Mouse (Mus musculus): ENCODE data around the gene Prss35. TPM values are rescaled to one million over a fixed set of nuclear protein-coding genes. Genes with fewer than 3 reads are reported as not detected.
A peak's percentile ranks its signal among the peaks of the same experiment; 100 is the strongest.

Gene Prss35
- total RNA-seq (2021), result 1 to 10 TPM in 1 of 2 experiments, under 1 TPM in 1; 0.49 to 1.2 TPM
- long read RNA-seq, experiment 1, partial matches to known transcripts, result 0 of 1 reads
- long read RNA-seq, experiment 1, other reads (novel, unspliced or antisense), result 0 of 1 reads
- long read RNA-seq, experiment 2, partial matches to known transcripts, result 1 of 1 reads
- long read RNA-seq, experiment 2, other reads (novel, unspliced or antisense), result 0 of 1 reads

DNA sequence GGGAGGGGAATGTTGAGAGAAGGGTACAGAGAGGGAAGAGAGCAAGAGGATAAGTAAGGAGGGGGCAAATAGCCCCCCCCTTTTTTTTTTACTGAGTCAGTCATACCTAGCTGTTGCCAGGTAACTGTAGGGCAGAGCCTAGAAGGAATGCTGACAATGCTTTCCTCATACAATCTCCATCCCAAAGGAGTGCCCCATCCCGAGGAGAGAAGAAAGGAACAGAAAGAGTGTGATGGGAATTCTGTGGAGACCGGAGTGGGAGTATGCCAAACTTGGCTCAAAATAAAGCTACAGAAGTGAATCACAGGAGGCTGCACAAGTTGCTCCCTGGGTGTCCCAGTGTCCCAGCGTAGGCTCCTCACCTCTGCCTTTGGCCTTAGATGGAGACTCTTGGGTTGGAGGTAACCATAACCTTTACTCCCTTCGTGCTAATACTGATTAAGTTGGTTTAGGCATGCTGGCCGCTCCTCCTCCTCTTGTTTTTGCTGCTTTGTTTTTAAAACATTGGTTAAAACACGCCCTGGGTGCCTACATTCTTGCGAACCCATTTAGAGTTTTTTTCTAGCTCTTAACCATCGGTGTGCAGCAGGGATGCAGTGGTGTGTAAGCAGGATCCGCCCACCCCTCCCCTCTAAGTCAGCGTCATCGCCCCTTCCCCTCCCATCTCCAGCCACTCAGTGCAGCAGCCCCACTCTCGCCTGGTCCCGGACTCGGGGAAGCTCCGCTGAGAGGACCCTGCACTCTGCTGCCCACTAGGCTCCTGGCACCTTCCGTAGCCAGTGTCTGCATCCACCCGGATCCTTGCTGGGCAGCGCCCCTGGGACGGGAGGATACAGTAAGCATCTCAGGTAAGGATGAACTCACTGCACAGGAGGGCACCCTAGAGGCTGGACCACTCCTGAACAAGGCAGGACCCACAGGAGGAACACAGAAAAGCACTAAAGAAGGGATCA, at the start of gene Prss35:
TSS of gene Prss35 (plus strand) at position 691 of the 953 bp plus-strand sequence.
- peak in 1 of 2 experiments; percentile 14 for DNase-seq
- intact Hi-C loops (cut with DNase I), result loop anchor here (5.0 to 10.0 kb wide), 2 partner anchors 46 to 98 kb away; partner anchors contain the start of gene Me1

GRCm38 (mm10) chr9:86693935-86694334, 49.5 kb upstream of the Prss35 start:
- intact Hi-C loops (cut with DNase I), result no loop called here
- DNase-seq, result no peak

DNA sequence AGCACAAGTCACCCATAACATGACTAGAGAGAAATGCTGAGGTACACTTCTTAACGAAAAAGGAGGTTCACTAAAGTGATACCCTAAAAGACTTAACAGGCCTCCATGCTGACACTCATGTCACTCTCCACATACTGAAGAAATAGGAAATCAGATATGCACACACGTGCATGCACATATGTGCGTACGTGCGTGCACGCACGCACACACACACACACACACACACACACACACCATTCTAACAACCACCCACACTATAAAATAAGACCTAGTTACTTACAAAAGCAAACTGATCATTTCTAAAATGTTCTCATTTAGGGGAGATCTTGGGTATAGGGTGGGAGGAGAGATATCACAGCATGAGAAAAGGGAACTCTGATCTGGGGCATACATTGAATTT, 48.8 kb upstream of the Prss35 start:
- DNase-seq, result no peak
- intact Hi-C loops (cut with DNase I), result loop anchor here (5.0 kb wide), 1 partner anchor 48 kb away; the partner anchor contains the start of gene Prss35

DNA sequence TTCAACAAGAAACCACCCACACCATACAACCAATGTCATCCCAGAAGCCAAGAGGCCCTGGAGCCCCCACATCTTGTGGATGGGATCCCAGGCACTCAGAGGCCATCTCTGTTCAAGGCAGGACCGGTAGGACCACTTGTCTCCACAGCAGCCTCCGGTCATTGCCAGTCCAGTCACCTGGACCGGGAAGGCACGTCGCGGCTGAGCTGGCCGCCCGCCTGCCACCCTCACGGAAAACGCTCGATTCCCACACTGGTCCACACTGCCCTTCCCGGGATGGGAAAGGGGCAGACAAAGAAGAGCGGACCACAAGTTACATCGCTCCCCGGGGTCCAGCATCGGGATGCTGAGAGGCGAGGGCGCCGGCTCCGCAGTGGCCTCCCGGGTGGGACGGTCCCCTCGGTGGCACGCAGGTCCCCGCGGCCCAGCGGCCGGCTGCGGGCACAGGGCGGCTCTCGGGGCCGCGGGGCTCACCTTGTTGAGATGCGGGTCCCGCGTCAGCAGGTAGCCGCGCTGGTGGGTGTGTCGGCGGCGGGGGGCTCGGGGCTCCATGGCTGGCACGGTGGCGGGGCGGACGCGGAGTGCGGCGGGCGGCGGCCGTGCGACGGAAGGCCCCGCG, 48.1 kb upstream of the Prss35 start:
- DNase-seq, result peak; percentile 25 to 40
- intact Hi-C loops (cut with DNase I), result loop anchor here (5.0 kb wide), 1 partner anchor 47 kb away; the partner anchor contains the start of gene Prss35

- intact Hi-C loops (cut with DNase I), result loop anchor here (5.0 kb wide), 1 partner anchor 46 kb away; the partner anchor contains the start of gene Prss35
- DNase-seq, result peak; percentile 59 to 66
Measured at GRCm38 (mm10) chr9:86695818-86696261, 47.6 kb upstream of the Prss35 start, which contains the start of gene Me1. Me1 (minus strand) TSS chr9:86695953.

- peak in 1 of 2 experiments; percentile 27 for DNase-seq
- intact Hi-C loops (cut with DNase I), result no loop called here
Measured at GRCm38 (mm10) chr9:86701264-86701663, 42.2 kb upstream of the Prss35 start.

DNA sequence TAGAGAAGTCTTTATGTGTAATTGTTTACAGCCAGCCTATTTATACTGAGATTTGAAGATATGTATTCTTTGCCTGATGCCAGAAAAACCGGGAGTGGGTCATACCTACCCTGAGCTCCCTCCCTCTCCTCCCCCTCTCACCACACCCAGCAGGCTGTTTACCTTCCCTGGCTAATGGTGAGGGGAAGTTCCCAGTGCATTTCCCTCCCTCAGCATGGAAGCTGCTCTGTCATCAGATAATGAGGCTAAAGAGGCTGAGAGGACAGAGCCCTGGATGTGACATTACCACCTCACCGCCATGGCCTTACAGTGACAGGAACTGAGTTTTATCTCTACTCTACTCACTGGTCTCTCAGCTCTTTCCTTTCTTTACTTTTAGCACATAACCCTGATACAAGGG, 41.6 kb upstream of the Prss35 start:
- DNase-seq, result no peak
- intact Hi-C loops (cut with DNase I), result no loop called here

GRCm38 (mm10) chr9:86707431-86707830, 36.0 kb upstream of the Prss35 start:
- DNase-seq, result no peak
- intact Hi-C loops (cut with DNase I), result no loop called here

- intact Hi-C loops (cut with DNase I), result no loop called here
- no peak for DNase-seq
Measured at GRCm38 (mm10) chr9:86708921-86709320, 34.5 kb upstream of the Prss35 start.

GRCm38 (mm10) chr9:86710091-86710634, 33.3 kb upstream of the Prss35 start:
- DNase-seq, result no peak
- intact Hi-C loops (cut with DNase I), result no loop called here

DNA sequence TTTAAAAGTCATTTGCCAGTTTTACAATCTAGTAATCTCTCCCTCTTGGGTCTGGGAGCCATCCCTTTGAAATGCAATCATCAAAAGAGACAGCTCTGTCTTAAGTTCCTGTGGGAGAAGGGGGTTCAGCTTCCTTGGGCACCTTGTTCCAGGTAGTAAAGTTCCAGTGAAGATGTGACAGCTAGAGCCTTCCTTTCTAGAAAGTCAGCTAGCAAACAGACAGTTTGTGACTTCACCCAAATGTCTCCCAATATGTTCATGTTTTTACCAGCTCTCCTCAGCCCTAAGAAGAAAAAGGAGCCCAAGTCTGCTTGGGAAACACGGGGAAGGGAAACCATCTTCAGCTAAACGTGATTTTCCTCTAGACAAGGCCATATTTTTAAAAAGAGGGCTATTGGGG, 30.8 kb upstream of the Prss35 start:
- intact Hi-C loops (cut with DNase I), result no loop called here
- DNase-seq, result no peak

- DNase-seq, result no peak
- intact Hi-C loops (cut with DNase I), result no loop called here
Measured at GRCm38 (mm10) chr9:86714089-86714488, 29.4 kb upstream of the Prss35 start.

DNA sequence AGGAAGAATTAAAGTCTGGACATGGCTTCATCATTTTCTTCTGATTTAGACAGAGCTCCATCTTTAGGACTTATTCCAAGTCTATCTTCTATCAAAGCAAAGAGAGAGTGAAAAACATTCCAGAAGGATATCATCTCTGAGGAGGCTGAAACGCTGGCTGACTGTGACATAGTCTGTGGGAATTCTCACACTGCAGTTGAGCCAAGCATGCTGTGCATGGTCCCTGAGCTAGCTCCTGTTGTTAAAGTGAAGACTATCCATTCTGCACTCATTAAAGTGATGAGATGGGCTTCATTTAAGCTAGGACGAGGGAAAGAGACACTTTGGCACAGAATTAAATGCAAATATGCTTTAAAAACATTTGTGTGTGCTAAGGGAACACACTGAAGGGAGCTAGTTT, 26.9 kb upstream of the Prss35 start:
- intact Hi-C loops (cut with DNase I), result no loop called here

DNA sequence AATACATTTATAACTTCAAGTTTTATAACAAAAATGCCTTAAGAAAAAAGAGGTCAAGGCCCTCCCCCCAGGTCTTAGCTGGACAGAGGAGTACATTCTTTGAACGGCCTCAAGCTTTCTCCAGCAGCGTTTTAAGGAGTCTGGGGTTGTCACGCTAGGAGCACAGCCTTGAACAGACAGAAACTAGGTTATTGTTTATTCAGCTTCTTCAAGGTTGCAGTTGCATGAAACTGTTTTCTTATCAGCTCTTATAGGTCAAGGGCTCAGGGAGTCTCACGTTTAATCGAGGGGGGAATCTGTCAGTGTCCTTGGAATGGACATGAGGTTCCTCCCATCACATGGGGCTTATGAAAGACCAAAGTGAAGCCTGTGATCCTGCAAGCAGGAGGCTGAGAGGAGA, 26.3 kb upstream of the Prss35 start:
- DNase-seq, result no peak

More for the DNA sequence above, 26.9 kb upstream of the Prss35 start:
- no peak for DNase-seq

DNA sequence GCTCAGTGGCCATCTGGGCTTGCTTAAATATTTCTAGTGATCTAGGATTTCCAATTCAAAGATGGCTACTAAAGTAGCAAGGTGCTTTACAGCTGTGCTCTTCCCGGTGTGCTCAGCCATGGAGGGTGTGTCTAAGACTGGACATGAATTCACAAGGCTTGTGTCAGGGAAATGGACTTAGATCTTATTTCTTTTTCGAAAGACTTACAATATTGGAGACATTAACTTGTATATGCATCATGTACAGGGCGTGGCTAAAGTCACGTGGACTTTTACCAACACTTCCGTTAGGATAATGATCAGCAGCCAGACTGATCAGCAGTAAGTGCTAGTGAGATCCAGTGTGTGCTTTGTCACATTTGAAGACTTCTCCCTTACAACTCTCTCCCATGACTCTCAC, 23.2 kb upstream of the Prss35 start:
- intact Hi-C loops (cut with DNase I), result no loop called here
- no peak for DNase-seq

More for the DNA sequence above, 26.3 kb upstream of the Prss35 start:
- intact Hi-C loops (cut with DNase I), result no loop called here

DNA sequence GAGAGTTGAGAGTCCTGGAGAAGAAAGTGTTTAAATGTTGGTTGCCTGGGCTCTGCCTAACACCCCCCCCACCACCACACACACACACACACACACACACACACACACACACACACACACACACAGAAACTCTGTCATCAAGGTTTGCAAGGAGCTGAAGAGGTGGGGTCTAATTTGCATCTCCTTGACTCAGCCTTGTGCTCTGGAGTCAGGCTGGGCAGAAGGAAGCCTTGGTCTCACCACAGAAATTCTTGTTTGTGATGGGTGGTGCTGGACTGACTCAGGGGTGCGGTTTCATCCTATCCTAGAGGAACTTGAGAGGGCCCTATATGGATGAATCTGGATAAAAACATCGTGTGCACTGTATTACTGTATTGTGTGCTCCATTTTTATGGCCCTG, 22.7 kb upstream of the Prss35 start:
- intact Hi-C loops (cut with DNase I), result no loop called here

GRCm38 (mm10) chr9:86725066-86725465, 18.4 kb upstream of the Prss35 start:
- intact Hi-C loops (cut with DNase I), result no loop called here
- DNase-seq, result no peak

More for the DNA sequence above, 22.7 kb upstream of the Prss35 start:
- no peak for DNase-seq

DNA sequence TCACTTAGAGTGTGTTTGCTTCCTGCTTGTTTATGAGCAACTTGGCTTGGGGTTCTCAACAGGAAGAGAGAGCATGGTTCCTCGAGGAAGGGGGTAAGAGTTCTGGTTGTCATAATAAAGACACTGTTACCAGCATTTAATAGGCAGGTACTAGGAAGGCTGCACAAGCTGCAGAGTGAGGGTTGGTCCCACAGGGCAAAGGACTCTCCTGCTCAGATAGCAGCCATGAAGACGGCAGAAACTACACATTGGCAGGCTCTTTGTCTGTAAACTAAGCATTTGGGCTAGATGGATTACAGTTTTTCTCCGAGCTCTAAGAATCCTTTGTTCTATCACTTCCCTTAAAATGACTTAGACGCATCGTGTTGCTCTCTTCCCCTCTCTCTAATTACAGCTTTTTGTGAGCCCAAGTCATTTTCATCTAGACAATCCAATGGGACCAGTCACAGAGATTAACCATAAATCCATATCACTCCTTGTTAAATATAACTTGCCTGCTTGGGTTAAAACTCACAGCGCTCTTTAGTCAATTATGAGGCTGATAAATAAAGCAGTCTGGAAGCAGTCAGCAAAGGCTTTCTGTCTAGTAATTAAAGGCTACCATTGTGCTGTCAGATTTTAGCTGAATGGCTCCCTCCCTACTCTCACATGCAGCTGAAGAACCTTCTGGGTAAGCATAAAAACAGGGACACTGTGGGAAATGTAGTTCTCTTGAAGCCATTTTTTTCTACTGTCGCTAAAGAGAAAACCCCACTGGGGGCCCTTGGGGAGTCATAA, 17.7 kb upstream of the Prss35 start:
- intact Hi-C loops (cut with DNase I), result no loop called here

DNA sequence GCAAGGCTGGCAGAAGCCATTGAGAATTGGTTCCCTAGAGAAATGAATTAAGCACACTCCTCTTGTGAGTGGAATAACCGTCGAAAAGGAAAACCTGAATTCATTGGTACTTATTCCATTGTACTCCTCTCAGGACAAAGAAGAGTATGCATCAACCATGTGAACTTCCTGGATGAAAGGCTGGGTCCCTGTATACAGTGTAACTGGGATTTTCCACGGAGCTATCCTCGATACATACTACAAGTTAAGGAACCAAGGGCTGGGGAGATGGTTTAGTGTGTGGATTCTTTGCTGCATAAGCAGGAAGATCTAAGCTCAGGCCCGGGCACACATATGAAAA, 17.1 kb upstream of the Prss35 start:
- DNase-seq, result no peak
- intact Hi-C loops (cut with DNase I), result no loop called here

More for the DNA sequence above, 17.7 kb upstream of the Prss35 start:
- DNase-seq, result no peak

All from heart, postnatal 14 days (tissue).